Mouse (Mus musculus) ZHBTc4 (cell line): Measurements from ENCODE around the gene Ntrk3.

Source experiments
- DNase-seq: peaks from one replicate; pipeline ENCODE4 v3.0.0-alpha.2; 2011; ENCODE audit warnings: low read depth, low spot score

The Ntrk3 gene

DNA sequence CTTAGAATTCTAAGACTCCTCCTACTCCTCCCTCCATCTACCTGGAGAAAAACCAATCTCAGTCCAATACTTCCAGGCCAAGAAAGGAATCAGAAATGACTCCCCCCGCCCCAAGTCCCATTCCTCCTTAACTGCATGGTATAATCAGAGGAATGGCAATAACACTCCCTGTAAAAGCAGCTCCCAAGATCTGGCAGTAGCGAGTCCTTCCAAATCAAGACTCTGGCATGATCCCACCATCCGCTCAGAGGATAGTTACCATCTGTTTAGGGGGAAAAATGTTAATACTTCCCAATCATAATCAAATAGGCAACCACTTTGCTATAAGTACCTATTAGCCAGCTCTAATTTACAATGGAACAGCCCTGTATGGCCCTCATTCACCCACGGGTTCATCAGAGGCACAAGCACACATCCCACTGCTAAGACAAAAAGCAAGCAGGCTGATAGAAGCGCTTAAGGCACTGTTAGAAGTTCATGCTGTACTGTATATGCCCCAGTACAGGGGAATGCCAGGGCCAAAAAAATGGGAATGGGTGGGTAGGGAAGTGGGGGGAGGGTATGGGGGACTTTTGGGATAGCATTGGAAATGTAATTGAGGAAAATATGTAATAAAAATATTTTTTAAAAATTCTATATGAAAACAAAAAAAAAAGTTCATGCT is 294.3 kb downstream of the Ntrk3 start:
- no peak for DNase-seq

DNA sequence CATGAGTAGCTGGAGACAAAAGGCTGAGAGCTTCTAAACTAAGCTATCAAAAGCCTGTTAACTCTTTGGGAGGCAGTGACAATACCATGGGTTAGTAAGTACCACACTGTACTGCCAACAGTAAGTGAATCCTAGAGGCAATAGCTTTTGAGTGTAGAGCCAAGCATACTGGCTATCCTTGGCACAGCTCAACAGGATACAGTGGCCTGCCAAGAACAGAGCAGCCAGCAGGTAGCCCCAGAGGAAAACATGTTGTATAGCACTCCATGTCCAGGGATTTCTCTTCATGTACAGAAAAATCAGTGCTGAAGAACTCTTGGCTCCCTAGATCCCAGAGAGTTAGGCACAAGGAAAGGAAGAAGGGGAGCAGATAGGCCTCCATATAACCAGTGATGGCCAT is 296.1 kb downstream of the Ntrk3 start:
- DNase-seq, result no peak

GRCm38 (mm10) chr7:78440896-78441295 is 296.9 kb downstream of the Ntrk3 start:
- DNase-seq, result no peak

GRCm38 (mm10) chr7:78440476-78440875 is 297.3 kb downstream of the Ntrk3 start:
- no peak for DNase-seq

DNA sequence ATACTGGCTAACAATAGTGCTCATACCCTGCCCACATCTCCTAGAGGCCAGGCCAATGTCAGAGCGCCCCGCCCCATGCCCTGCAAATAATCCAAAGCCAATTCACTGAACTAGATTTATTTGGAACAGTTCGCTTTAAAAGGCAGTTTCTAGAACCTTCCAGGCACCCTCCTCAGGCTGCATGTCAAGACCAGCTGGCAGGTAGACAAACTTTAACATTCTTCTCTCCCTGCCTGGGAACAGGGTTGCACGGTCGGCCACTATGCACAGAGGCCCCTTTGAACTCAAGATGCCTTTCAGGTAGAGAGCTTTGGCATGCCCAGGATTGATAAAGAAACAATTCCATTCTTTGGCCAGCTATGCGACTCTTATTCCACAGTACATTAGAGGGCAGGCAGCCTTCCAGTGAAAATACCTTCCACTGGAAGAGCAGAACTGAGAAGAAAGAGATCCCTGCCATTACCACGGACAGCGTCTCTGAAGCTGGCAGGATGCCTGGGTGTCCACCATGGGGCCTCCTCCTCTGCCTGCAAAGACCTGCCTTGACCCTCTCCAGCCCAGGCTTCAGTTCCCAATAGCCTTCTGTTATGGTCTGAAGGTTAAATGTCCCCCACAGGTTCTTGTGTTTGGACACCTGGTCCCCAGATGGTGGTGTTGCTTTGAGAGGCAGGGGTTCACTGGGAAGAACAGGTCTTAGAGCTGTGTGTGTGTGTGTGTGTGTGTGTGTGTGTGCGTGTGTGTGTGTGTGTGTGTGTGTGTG is 298.3 kb downstream of the Ntrk3 start:
- DNase-seq, result no peak

DNA sequence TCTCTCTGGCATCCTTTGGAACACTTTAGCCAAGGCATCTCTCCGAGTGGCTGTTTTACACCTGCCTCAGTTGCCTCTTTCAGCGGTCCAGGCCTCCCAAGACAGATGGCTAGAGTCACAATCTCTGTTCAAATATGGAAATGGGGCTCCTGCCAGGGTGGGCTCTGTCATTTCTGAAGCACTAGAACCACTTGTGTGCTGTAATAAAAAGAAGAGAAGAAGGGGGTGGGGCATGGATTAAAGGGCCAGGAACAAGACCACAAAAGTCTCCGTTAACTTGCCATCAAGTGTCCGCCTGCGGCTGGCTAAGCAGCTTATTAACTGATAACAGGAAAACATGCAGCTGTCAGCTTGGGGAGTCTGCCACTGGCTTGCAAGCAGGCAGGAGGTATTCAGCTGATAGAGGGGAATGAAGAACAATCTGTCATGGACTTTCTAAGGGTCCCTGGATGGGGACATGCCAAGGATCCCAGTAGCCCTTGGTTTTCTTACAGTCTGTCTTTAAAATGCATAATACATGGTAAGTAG is 304.1 kb downstream of the Ntrk3 start:
- no peak for DNase-seq

DNA sequence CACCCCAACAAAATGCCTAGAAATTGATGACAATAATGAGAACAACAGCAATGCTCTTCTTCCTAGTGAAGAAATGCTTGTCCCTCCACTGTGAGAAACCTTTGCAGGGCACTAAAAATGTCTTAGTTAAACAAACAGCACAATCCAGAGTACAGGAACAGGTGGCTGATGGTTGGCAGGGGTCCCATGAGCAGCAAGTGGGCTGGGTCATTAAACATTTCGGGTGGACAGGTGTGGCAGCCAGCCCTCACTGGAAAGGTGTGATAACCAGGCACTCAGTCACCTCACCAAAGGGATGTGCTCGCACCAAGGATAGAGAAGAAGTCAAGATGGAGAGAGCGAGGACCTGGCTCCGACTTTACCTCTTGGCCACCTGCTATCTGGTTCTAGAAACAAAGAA is 306.2 kb downstream of the Ntrk3 start:
- no peak for DNase-seq

GRCm38 (mm10) chr7:78412172-78412571 is 325.6 kb downstream of the Ntrk3 start:
- DNase-seq, result no peak

- no peak for DNase-seq
These were observed 327.8 kb downstream of the Ntrk3 start for GRCm38 (mm10) chr7:78409970-78410369.

DNA sequence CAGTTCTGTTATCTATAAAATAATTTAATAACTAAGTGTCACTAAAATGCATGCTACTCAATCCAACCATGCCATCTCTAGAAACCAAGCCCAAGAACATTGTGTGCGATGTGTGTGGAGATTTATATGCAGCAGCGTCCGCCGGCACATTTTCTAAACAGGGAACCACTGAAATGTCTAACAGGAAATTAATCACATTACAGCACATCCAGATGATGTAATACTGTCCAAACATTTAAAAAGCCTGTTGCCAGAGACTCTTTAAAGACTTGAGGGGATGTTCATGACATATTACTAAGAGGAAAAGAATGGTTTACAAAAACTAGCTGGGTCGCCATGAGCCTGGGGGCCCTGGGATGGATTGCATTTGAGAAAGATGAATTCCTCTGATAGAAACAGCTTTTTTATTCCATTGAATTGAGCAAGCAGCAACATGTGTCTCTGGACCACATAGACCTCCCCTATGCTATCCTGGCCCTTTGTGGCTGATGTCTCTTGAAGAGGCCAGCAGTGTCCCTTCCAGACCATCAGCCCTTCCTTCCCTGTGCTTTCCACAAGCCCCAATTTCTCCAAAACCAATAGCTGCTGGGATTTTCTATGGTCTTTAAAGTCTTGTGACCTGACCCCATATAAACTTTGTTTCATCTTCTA is 331.0 kb downstream of the Ntrk3 start:
- DNase-seq, result no peak

GRCm38 (mm10) chr7:78404481-78404880 is 333.3 kb downstream of the Ntrk3 start:
- DNase-seq, result no peak

DNA sequence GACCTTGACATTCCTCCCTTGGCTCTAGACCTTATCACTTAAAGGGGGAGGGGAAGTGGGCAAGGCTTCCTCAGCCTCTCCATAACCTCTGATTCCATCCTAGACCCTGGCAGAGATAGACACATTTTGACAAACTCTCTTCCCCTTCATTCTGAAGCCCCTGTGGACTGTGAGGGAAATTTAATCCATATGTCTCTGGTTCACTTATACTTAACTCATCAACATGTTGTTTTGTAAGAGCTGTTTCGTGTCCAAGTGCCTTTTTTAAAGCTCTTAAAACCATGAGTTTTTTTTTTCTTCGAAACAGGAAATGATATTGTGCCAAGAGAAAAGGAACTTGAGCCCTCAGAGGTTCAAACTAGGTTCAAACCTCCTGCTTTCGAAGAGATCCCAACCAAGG is 335.3 kb downstream of the Ntrk3 start:
- DNase-seq, result no peak

DNA sequence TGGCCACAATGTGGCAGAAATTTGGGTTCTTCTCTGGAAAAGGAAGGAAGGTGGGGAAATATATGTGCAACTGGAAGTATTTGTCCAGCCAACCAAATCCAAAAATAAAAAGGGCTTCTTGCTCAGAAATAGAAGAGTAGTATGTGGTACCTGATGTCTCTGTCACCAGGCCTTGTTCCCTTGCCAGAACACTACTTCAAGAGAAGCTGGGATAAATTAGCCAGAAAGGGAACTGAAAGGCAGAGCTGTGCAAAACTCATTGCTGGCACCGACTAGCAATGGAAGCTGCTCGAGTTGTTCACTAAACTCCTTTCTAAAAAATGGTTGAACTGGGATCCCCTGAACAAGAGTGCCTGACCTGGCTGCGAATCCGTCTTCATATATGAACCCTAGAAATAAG is 337.6 kb downstream of the Ntrk3 start:
- DNase-seq, result no peak

- peak; percentile 37 for DNase-seq
These were observed 339.4 kb downstream of the Ntrk3 start for GRCm38 (mm10) chr7:78398377-78398776.

- DNase-seq, result no peak
These were observed 340.6 kb downstream of the Ntrk3 start for GRCm38 (mm10) chr7:78397215-78397614.

DNA sequence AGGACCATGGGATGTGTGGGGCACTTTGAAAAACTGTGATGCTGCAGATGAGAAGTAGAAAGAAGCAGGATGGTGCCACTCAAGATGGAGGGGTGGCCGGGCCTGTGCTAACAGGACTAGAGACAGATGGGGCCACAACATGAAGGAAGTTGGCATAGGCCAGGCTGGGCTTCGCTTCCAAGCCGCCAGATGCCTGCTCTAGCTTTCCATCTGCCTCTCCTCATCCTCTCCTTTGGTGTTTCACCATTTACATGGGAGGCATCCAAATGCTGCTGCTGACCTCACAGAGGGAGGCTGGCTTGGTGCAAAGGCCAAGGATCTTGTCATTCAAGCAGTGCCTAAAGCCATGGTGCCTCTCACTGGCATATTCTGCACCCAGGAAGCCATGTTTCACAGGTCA is 347.8 kb downstream of the Ntrk3 start:
- no peak for DNase-seq

- no peak for DNase-seq
These were observed 349.7 kb downstream of the Ntrk3 start for GRCm38 (mm10) chr7:78388101-78388500.

GRCm38 (mm10) chr7:78385971-78386370 is 351.8 kb downstream of the Ntrk3 start:
- no peak for DNase-seq

GRCm38 (mm10) chr7:78384111-78384510 is 353.7 kb downstream of the Ntrk3 start:
- no peak for DNase-seq

- DNase-seq, result no peak
These were observed 355.7 kb downstream of the Ntrk3 start for GRCm38 (mm10) chr7:78382126-78382525.

DNA sequence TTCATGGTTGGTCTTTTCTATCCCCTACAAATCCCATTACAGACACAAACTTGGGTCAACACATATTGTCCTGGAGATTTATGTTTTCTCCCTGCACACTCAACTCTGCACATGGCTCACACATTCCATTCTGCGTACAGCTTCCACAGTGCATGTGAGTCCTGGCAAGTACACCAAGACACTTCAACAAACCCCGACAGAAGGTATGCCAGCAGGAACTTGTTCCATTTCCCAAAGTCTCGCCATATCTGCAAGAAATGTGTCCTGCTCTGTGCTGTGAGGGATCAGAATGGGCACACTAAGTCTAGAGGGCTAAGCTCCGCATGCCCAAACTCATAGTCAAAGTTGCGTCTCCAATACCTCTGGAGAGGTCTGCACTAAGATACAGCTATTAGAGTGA is 358.0 kb downstream of the Ntrk3 start:
- no peak for DNase-seq

GRCm38 (mm10) chr7:78378306-78378705 is 359.5 kb downstream of the Ntrk3 start:
- DNase-seq, result no peak

- no peak for DNase-seq
These were observed 360.9 kb downstream of the Ntrk3 start for GRCm38 (mm10) chr7:78376875-78377274.
